Mouse (Mus musculus) limb, embryonic 10.5 days (tissue): Measurements from ENCODE around the gene Eci1. TPM values are rescaled to one million over a fixed set of nuclear protein-coding genes. Genes with fewer than 3 reads are reported as not detected.
A peak's percentile ranks its signal among the peaks of the same experiment; 100 is the strongest.

Source experiments
- DNase-seq: peaks from one replicate; pipeline ENCODE4 v3.0.0-alpha.2; 2017; ENCODE audit warnings: low spot score
- H3K27ac ChIP-seq: fragments of 300-500 bp; sonication (generic); 2 replicates; pipeline ENCODE4 v1.5.1; 2016; ENCODE audit warnings: mild to moderate bottlenecking
- H3K27me3 ChIP-seq: fragments of 300-500 bp; sonication (generic); 2 replicates; pipeline ENCODE4 v1.6.1; 2016; ENCODE audit warnings: low read depth, mild to moderate bottlenecking; ENCODE audit not compliant: poor library complexity, severe bottlenecking
- H3K36me3 ChIP-seq: fragments of 300-500 bp; sonication (generic); 2 replicates; pipeline ENCODE4 v1.6.1; 2016; ENCODE audit warnings: mild to moderate bottlenecking, moderate library complexity
- H3K4me1 ChIP-seq: fragments of 300-500 bp; sonication (generic); 2 replicates; pipeline ENCODE4 v1.6.1; 2016
- H3K4me3 ChIP-seq: fragments of 300-500 bp; sonication (generic); 2 replicates; pipeline ENCODE4 v1.5.1; 2016; ENCODE audit warnings: mild to moderate bottlenecking, moderate library complexity
- H3K9me3 ChIP-seq: fragments of 300-500 bp; sonication (generic); replicated peaks from 2 replicates; pipeline ENCODE4 v1.6.1; 2016; ENCODE audit warnings: mild to moderate bottlenecking
- WGBS: fragments of 180-500 bp; shearing (Covaris S2); methylation state at CpG from one replicate; pipeline ENCODE4 v1.1.7; 2016; 5-methylcytosine and 5-hydroxymethylcytosine counted together
- polyA plus RNA-seq: library from polyadenylated mRNA; unstranded; fragments of >200 nt; fragmentation: Nextera tagmentation; extraction: Ambion mirVana; gene quantifications from 2 replicates; pipeline ENCODE4 v1.2.1, GENCODE M21; 2016

Eci1 gene
- 87.9 and 104 TPM in 2 replicates for polyA plus RNA-seq

DNA sequence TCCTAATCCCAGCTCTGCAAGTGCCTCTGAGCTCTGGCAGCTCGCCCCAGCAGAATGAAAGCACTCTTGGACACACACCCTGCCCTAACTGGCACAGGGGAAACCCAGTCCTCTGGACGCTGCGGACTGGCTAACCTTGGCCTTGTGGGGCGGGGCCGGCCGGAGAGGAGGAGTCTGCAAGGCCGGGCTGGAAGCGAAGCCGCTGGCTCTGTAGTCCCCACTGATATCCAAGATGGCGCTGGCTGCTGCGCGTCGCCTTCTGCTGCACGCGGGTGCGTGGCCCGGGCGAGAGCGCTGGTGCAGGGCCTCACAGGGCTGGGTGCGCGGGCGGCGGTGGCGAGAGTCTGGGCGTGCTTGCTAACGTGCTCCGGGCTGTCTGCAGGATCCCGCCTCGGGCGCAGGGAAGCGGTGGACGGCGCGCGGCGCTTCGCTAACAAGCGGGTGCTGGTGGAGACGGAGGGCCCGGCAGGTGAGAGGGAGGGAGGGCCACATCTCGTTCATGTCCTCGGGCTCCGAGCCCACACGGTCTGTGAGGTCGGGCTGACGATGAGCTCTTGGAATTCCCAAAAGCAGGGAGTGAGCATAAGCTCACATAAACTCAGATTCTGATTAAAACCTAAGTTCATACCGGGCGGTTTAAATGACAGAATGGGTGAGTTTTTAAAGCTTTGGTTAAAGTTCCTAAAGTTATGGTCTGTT is at the start of gene Eci1:
Eci1 (plus strand) TSS at position 171 of the 699 bp plus-strand sequence.
- H3K27me3 ChIP-seq = no peaks in the 10 kb centered on the region
- H3K36me3 ChIP-seq = peaks cover 57% of the 10 kb centered on the region
- H3K27ac ChIP-seq = peak within 1 kb of the TSS; percentile 97
- peaks cover 15% of the 10 kb centered on the region for H3K4me1 ChIP-seq
- H3K4me3 ChIP-seq = peak within 1 kb of the TSS; percentile 78
- WGBS = under 1% methylated on average over 48 of the region's 48 CpGs
- DNase-seq = peak; percentile 93
- no peaks in the 10 kb centered on the region for H3K9me3 ChIP-seq

DNA sequence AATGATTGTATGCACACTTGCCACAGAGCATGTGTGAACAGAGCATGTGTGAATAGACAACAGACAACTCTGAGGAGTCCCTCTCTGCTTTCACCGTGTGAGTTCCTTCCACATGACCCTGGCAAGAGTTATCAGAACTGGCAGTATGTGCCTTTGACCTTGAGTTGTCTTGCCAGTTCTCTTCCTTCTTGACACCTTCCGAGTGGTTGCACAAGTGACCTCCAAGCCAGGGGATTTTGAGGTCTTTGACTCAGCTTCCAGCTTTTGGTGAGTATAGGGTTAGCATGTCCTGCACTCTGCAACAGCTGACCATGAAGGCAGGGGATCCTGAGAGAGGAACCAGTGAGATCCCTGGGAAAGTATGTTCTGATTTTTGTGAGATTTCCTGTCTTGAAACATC is 47.9 kb upstream of the Eci1 start:
- WGBS = 91% methylated on average over 2 of the region's 2 CpGs

DNA sequence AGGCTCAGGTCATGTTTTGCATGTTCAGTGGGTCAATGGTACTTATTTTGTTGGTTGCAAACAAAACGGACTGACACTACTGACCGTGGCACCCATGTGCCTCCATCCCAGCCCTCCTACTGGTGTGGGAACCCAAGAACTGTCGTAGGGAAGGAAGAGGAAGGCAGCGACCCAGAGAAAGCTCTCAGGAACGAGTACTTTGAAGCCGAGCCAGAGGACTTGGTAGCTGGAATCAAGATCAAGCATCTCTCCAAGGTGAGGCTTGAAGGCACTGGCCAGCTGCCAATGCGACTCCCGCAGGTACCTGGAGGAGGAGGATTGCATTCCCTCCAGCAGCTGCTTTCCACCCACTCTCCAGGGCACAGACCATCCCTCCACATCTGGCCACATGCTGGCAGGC is 42.7 kb upstream of the Eci1 start:
- no peaks in the 10 kb centered on the region for H3K36me3 ChIP-seq
- DNase-seq = no peak
- no peak overlapping the region for H3K27ac ChIP-seq

More for the DNA sequence above, 47.9 kb upstream of the Eci1 start:
- no peak overlapping the region for H3K4me3 ChIP-seq
- H3K4me1 ChIP-seq = peaks cover 3% of the 10 kb centered on the region; the same call in 1 of the 2 replicates
- no peaks in the 10 kb centered on the region for H3K9me3 ChIP-seq
- H3K27me3 ChIP-seq = no peaks in the 10 kb centered on the region
- DNase-seq = no peak
- H3K36me3 ChIP-seq = no peaks in the 10 kb centered on the region
- no peak overlapping the region for H3K27ac ChIP-seq

GRCm38 (mm10) chr17:24388711-24389110 is 37.7 kb upstream of the Eci1 start:
- WGBS = 82% methylated on average over 5 of the region's 5 CpGs
- no peak overlapping the region for H3K4me3 ChIP-seq
- H3K27me3 ChIP-seq = 0 out of 2 replicates have a peak, but pooled peaks cover 4% of the 10 kb centered on the region
- H3K9me3 ChIP-seq = no peaks in the 10 kb centered on the region
- H3K4me1 ChIP-seq = no peaks in the 10 kb centered on the region
- no peaks in the 10 kb centered on the region for H3K36me3 ChIP-seq
- no peak overlapping the region for H3K27ac ChIP-seq
- no peak for DNase-seq

More for the DNA sequence above, 42.7 kb upstream of the Eci1 start:
- Histone ChIP-seq H3K4me3 (no peak overlapping the region), H3K4me1 (no peaks in the 10 kb centered on the region), H3K9me3 (no peaks in the 10 kb centered on the region), H3K27me3 (0 out of 2 replicates have a peak, but pooled peaks cover 4% of the 10 kb centered on the region)
- WGBS = 87% methylated on average over 8 of the region's 8 CpGs

- Histone ChIP-seq H3K9me3 (no peaks in the 10 kb centered on the region), H3K27ac (no peak overlapping the region), H3K4me1 (no peaks in the 10 kb centered on the region), H3K27me3 (no peaks in the 10 kb centered on the region), H3K36me3 (no peaks in the 10 kb centered on the region), H3K4me3 (no peak overlapping the region)
- peak; percentile 42 for DNase-seq
- WGBS = 8% methylated on average over 2 of the region's 2 CpGs
These were observed 36.6 kb upstream of the Eci1 start for GRCm38 (mm10) chr17:24389865-24390264.

DNA sequence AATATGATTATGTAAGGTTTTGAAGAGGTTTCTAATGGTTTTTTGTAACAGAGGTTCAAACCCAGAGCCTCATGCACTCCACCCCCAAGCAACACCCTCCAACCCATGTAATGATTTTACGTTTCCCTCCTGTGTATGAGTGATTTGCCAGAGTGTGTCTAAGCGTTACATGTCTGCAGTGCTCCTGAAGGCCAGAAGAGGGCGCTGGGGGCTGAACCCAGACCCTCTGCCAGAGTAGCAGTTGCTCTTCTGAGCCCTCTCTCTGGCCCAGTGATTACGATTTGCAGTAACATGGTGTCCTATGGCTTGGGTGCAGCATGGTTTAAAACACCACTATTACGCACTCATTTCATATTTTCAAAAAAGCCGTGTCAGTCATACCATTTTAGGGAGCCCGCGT is 35.3 kb upstream of the Eci1 start:
- WGBS = 65% methylated on average over 8 of the region's 8 CpGs
- DNase-seq = no peak
- Histone ChIP-seq H3K9me3 (no peaks in the 10 kb centered on the region), H3K27me3 (no peaks in the 10 kb centered on the region), H3K4me3 (no peak overlapping the region), H3K27ac (no peak overlapping the region), H3K4me1 (no peaks in the 10 kb centered on the region), H3K36me3 (no peaks in the 10 kb centered on the region)

DNA sequence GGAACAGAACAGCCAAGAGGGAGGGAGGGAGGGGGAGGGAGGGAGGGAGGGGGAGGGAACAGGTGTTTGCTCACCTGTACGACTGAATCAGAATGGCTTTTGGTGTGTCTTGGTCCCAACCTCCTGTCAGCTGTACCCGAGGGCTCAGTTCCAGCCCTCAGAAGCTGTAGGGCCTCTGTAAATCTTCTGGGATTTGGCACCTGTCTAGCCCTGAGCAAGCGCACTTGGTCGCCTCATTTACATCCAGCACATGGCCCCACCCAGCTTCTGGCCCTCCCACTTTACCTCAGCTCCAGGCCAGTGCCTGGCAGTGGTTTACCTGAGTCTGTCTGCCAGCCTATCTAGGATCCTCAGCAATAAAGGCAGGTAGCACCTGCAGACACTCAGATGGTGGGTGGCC is 32.9 kb upstream of the Eci1 start:
- H3K4me3 ChIP-seq = no peak overlapping the region
- H3K4me1 ChIP-seq = no peaks in the 10 kb centered on the region
- DNase-seq = no peak

GRCm38 (mm10) chr17:24394456-24394855 is 32.0 kb upstream of the Eci1 start:
- no peaks in the 10 kb centered on the region for H3K36me3 ChIP-seq
- 84% methylated on average over 7 of the region's 7 CpGs for WGBS
- H3K27ac ChIP-seq = no peak overlapping the region

More for the DNA sequence above, 32.9 kb upstream of the Eci1 start:
- no peaks in the 10 kb centered on the region for H3K27me3 ChIP-seq
- WGBS = 18% methylated on average over 4 of the region's 4 CpGs
- H3K27ac ChIP-seq = no peak overlapping the region
- no peaks in the 10 kb centered on the region for H3K36me3 ChIP-seq
- H3K9me3 ChIP-seq = no peaks in the 10 kb centered on the region

GRCm38 (mm10) chr17:24402371-24402770 is 24.1 kb upstream of the Eci1 start:
- Histone ChIP-seq H3K9me3 (no peaks in the 10 kb centered on the region), H3K4me1 (no peaks in the 10 kb centered on the region), H3K4me3 (no peak overlapping the region), H3K27me3 (no peaks in the 10 kb centered on the region), H3K27ac (no peak overlapping the region), H3K36me3 (peaks cover 4% of the 10 kb centered on the region; the same call in 1 of the 2 replicates)
- 75% methylated on average over 3 of the region's 3 CpGs for WGBS
- no peak for DNase-seq

More at GRCm38 (mm10) chr17:24394456-24394855, 32.0 kb upstream of the Eci1 start:
- no peak for DNase-seq
- Histone ChIP-seq H3K27me3 (no peaks in the 10 kb centered on the region), H3K9me3 (no peaks in the 10 kb centered on the region), H3K4me1 (no peaks in the 10 kb centered on the region), H3K4me3 (no peak overlapping the region)

DNA sequence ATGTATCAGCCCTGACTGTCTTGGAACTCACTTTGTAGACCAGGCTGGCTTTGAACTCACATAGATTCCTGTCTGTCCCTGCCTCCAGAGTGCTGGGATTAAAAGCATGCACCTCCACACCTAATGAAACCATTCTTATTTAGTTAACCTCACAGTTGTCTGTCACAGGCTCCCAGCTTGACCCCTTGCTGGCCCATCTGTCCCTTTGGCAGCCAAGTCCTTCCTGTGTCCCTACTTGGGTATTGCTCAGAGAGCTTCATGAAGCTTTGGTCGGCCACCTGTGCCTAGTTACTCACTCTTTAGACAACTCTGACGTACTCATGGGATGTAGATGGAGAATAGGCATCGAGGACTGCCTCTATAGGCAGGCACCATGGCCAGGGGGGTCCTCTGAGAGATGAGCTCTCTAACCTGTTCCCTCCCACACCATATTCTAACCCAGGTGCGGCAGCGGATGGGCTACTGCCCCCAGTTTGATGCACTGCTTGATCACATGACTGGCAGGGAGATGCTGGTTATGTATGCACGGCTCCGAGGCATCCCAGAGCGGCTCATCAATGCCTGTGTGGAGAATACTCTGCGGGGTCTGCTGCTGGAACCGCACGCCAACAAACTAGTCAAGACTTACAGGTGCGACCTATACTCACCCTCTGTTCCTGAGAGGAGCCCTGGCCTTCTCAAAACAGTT is 19.2 kb upstream of the Eci1 start:
- H3K36me3 ChIP-seq = peaks cover 43% of the 10 kb centered on the region
- no peaks in the 10 kb centered on the region for H3K27me3 ChIP-seq
- no peaks in the 10 kb centered on the region for H3K4me1 ChIP-seq
- no peak overlapping the region for H3K27ac ChIP-seq
- no peak overlapping the region for H3K4me3 ChIP-seq
- 87% methylated on average over 12 of the region's 12 CpGs for WGBS
- DNase-seq = no peak
- no peaks in the 10 kb centered on the region for H3K9me3 ChIP-seq

- H3K4me3 ChIP-seq = peak overlapping the region; percentile 78
- DNase-seq = no peak
- no peaks in the 10 kb centered on the region for H3K9me3 ChIP-seq
- peaks cover 25% of the 10 kb centered on the region for H3K4me1 ChIP-seq
- WGBS = 41% methylated on average over 22 of the region's 22 CpGs
- H3K36me3 ChIP-seq = peaks cover 65% of the 10 kb centered on the region
- H3K27me3 ChIP-seq = no peaks in the 10 kb centered on the region
- H3K27ac ChIP-seq = peak overlapping the region; percentile 99
These were observed 12.8 kb upstream of the Eci1 start for GRCm38 (mm10) chr17:24413557-24414211.

GRCm38 (mm10) chr17:24414230-24414976 is 12.0 kb upstream of the Eci1 start, which contains the start of gene Rnps1:
Gene Rnps1 (plus strand): TSS chr17:24414565.
- Histone ChIP-seq H3K27me3 (no peaks in the 10 kb centered on the region), H3K36me3 (peaks cover 65% of the 10 kb centered on the region)
- under 1% methylated on average over 64 of the region's 64 CpGs for WGBS

More at GRCm38 (mm10) chr17:24414230-24414976, 12.0 kb upstream of the Eci1 start, which contains the start of gene Rnps1:
- peaks cover 25% of the 10 kb centered on the region for H3K4me1 ChIP-seq
- H3K9me3 ChIP-seq = no peaks in the 10 kb centered on the region
- peak; percentile 100 for DNase-seq
- H3K4me3 ChIP-seq = peak within 1 kb of the TSS; percentile 78
- H3K27ac ChIP-seq = peak within 1 kb of the TSS; percentile 99
